Mouse (Mus musculus): Measurements from ENCODE around the gene Kctd13. TPM values are rescaled to one million over a fixed set of nuclear protein-coding genes. Genes with fewer than 3 reads are reported as not detected.
A peak's percentile ranks its signal among the peaks of the same experiment; 100 is the strongest.

The Kctd13 gene
- polyA plus RNA-seq, 1 experiment = not detected

DNA sequence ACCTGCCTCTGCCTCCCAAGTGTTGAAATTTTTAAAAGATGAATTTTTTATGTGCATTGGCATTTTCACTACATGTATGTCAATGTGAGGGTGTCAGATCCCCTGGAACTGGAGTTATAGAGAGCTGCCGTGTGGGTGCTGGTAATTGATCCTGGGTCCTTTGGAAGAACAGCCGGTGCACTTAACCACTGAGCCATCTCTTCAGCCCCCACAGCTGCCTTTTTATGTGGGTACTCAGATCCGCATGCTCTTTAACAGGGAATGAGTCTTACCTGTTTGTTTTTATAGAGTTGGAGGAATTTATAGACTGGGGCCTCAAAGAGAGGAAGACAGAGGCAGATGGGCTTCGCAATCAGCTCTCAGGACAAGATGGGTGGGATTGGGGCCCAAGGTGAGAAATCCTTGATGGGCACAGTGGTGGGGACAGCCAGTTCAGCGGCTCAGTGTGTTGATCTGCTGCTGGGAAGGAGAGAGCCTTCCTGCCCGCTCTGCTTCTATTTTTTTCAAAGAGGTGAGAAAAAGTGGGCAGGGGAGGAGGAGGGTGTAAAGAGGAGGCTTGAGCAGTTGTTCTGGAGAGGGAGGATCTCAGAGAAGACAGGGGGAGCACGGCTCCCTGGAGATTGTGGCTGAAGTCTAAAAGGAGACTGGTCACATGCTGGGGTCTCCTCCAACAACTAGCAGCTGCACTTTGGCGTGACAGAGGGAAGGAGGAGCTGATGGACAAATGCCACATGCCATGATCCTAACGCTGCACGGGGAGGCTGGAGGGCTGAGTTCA, 56.2 kb downstream of the Kctd13 start:
- Histone ChIP-seq H3K4me3 (ENCODE audit: insufficient read depth, low read depth, low read length) (no peak overlapping the region), H3K4me1 (ENCODE audit: control insufficient read depth, insufficient read depth, low read length) (peaks cover 4% of the 10 kb centered on the region), H3K27ac (ENCODE audit: insufficient read depth, low read depth, low read length) (no peak overlapping the region)
- WGBS = 55% methylated on average over 10 of the region's 10 CpGs
- TF ChIP-seq CTCF (IDR thresholded peaks at IDR 0.05; ENCODE audit: insufficient read depth, low read depth, low read length) (no peak), POLR2A (IDR thresholded peaks at IDR 0.05; ENCODE audit: insufficient read depth, low read depth, low read length) (no peak)

GRCm38 (mm10) chr7:126986319-126986718, 57.6 kb downstream of the Kctd13 start:
- no peak for TF ChIP-seq POLR2A (IDR thresholded peaks at IDR 0.05; ENCODE audit: insufficient read depth, low read depth, low read length)
- TF ChIP-seq CTCF (IDR thresholded peaks at IDR 0.05; ENCODE audit: insufficient read depth, low read depth, low read length) = peak; percentile 35; the same call in 1 of the 2 replicates
- H3K4me3 ChIP-seq (ENCODE audit: insufficient read depth, low read depth, low read length) = no peak overlapping the region
- peaks cover 4% of the 10 kb centered on the region for H3K4me1 ChIP-seq (ENCODE audit: control insufficient read depth, insufficient read depth, low read length)
- H3K27ac ChIP-seq (ENCODE audit: insufficient read depth, low read depth, low read length) = no peak overlapping the region
- WGBS = 45% methylated on average over 9 of the region's 9 CpGs

DNA sequence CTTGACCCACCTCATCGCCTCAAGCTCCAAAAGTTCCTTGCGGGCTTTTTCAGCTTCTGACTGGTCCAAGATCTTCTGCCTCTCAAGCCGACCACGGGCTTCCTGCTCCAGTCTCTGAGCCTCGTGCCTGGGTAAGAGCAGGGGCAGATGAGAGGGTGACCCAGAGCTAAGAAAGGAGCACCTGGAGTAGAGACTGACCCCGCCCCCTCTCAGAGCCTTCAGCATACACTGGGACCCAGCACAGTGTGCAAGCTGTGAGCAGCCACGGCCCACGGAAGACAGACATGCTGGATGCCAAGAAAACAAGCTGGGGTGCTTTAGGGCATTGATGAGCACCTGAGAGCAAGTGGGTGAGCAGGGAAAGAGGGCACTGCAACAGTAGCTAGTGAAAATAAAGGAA, 60.1 kb downstream of the Kctd13 start:
- H3K27ac ChIP-seq (ENCODE audit: insufficient read depth, low read depth, low read length) = no peak overlapping the region
- no peak for TF ChIP-seq POLR2A (IDR thresholded peaks at IDR 0.05; ENCODE audit: insufficient read depth, low read depth, low read length)
- no peak for TF ChIP-seq CTCF (IDR thresholded peaks at IDR 0.05; ENCODE audit: insufficient read depth, low read depth, low read length)
- 75% methylated on average over 8 of the region's 8 CpGs for WGBS
- H3K4me1 ChIP-seq (ENCODE audit: control insufficient read depth, insufficient read depth, low read length) = peaks cover 4% of the 10 kb centered on the region
- H3K4me3 ChIP-seq (ENCODE audit: insufficient read depth, low read depth, low read length) = no peak overlapping the region

Other genes starting within 250 kb of the Kctd13 start
- gene Bola2, start 233.5 kb upstream of the Kctd13 start, polyA plus RNA-seq (2012; ENCODE audit: insufficient read depth, insufficient read length, low replicate concordance, missing spikeins) = not detected in 2 replicates
- not detected in 2 replicates for gene Slx1b, start 233.1 kb upstream of the Kctd13 start, polyA plus RNA-seq (2012; ENCODE audit: insufficient read depth, insufficient read length, low replicate concordance, missing spikeins)
- 309 and 598 TPM in 2 replicates for gene Coro1a, start 221.1 kb upstream of the Kctd13 start, polyA plus RNA-seq (2012; ENCODE audit: insufficient read depth, insufficient read length, low replicate concordance, missing spikeins)
- gene Mapk3, start 169.3 kb upstream of the Kctd13 start, polyA plus RNA-seq (2012; ENCODE audit: insufficient read depth, insufficient read length, low replicate concordance, missing spikeins) = 208 and 343 TPM in 2 replicates
- not detected in 2 replicates for gene Gdpd3, start 162.5 kb upstream of the Kctd13 start, polyA plus RNA-seq (2012; ENCODE audit: insufficient read depth, insufficient read length, low replicate concordance, missing spikeins)
- gene Ypel3, start 151.9 kb upstream of the Kctd13 start, polyA plus RNA-seq (2012; ENCODE audit: insufficient read depth, insufficient read length, low replicate concordance, missing spikeins) = not detected in 2 replicates
- not detected in 2 replicates for gene Tbx6, start 147.4 kb upstream of the Kctd13 start, polyA plus RNA-seq (2012; ENCODE audit: insufficient read depth, insufficient read length, low replicate concordance, missing spikeins)
- not detected in 2 replicates for gene Ppp4c, start 136.4 kb upstream of the Kctd13 start, polyA plus RNA-seq (2012; ENCODE audit: insufficient read depth, insufficient read length, low replicate concordance, missing spikeins)
- not detected in 2 replicates for gene Fam57b, start 131.2 kb upstream of the Kctd13 start, polyA plus RNA-seq (2012; ENCODE audit: insufficient read depth, insufficient read length, low replicate concordance, missing spikeins)
- gene 4930451I11Rik, start 97.2 kb upstream of the Kctd13 start, polyA plus RNA-seq (2012; ENCODE audit: insufficient read depth, insufficient read length, low replicate concordance, missing spikeins) = not detected in 2 replicates
- not detected in 2 replicates for gene Doc2a, start 81.5 kb upstream of the Kctd13 start, polyA plus RNA-seq (2012; ENCODE audit: insufficient read depth, insufficient read length, low replicate concordance, missing spikeins)
- gene Hirip3, start 66.9 kb upstream of the Kctd13 start, polyA plus RNA-seq (2012; ENCODE audit: insufficient read depth, insufficient read length, low replicate concordance, missing spikeins) = not detected in 2 replicates
- not detected in 2 replicates for gene Ino80e, start 66.5 kb upstream of the Kctd13 start, polyA plus RNA-seq (2012; ENCODE audit: insufficient read depth, insufficient read length, low replicate concordance, missing spikeins)
- not detected in 2 replicates for gene Taok2, start 44.2 kb upstream of the Kctd13 start, polyA plus RNA-seq (2012; ENCODE audit: insufficient read depth, insufficient read length, low replicate concordance, missing spikeins)
- not detected in 2 replicates for gene Tmem219, start 6.0 kb upstream of the Kctd13 start, polyA plus RNA-seq (2012; ENCODE audit: insufficient read depth, insufficient read length, low replicate concordance, missing spikeins)
- gene Asphd1, start 20.7 kb downstream of the Kctd13 start, polyA plus RNA-seq (2012; ENCODE audit: insufficient read depth, insufficient read length, low replicate concordance, missing spikeins) = not detected in 2 replicates
- not detected in 2 replicates for gene Sez6l2, start 21.7 kb downstream of the Kctd13 start, polyA plus RNA-seq (2012; ENCODE audit: insufficient read depth, insufficient read length, low replicate concordance, missing spikeins)
- gene Cdipt, start 47.0 kb downstream of the Kctd13 start, polyA plus RNA-seq (2012; ENCODE audit: insufficient read depth, insufficient read length, low replicate concordance, missing spikeins) = 241 TPM in 1 of 2 replicates, not detected in the other
- not detected in 2 replicates for gene Cdiptos, start 47.2 kb downstream of the Kctd13 start, polyA plus RNA-seq (2012; ENCODE audit: insufficient read depth, insufficient read length, low replicate concordance, missing spikeins)
- not detected in 2 replicates for gene Mvp, start 85.7 kb downstream of the Kctd13 start, polyA plus RNA-seq (2012; ENCODE audit: insufficient read depth, insufficient read length, low replicate concordance, missing spikeins)
- gene Pagr1b, start 87.6 kb downstream of the Kctd13 start, polyA plus RNA-seq (2012; ENCODE audit: insufficient read depth, insufficient read length, low replicate concordance, missing spikeins) = not detected in 2 replicates
- gene Pagr1a, start 88.5 kb downstream of the Kctd13 start, polyA plus RNA-seq (2012; ENCODE audit: insufficient read depth, insufficient read length, low replicate concordance, missing spikeins) = not detected in 2 replicates
- gene Gm42742, start 92.2 kb downstream of the Kctd13 start, polyA plus RNA-seq (2012; ENCODE audit: insufficient read depth, insufficient read length, low replicate concordance, missing spikeins) = not detected in 2 replicates
- not detected in 2 replicates for gene Prrt2, start 92.3 kb downstream of the Kctd13 start, polyA plus RNA-seq (2012; ENCODE audit: insufficient read depth, insufficient read length, low replicate concordance, missing spikeins)
- 437 and 572 TPM in 2 replicates for gene Maz, start 98.2 kb downstream of the Kctd13 start, polyA plus RNA-seq (2012; ENCODE audit: insufficient read depth, insufficient read length, low replicate concordance, missing spikeins)
- not detected in 2 replicates for gene Kif22, start 113.6 kb downstream of the Kctd13 start, polyA plus RNA-seq (2012; ENCODE audit: insufficient read depth, insufficient read length, low replicate concordance, missing spikeins)
- gene Zg16, start 158.4 kb downstream of the Kctd13 start, polyA plus RNA-seq (2012; ENCODE audit: insufficient read depth, insufficient read length, low replicate concordance, missing spikeins) = not detected in 2 replicates
- gene AI467606, start 162.5 kb downstream of the Kctd13 start, polyA plus RNA-seq (2012; ENCODE audit: insufficient read depth, insufficient read length, low replicate concordance, missing spikeins) = not detected in 2 replicates
- not detected in 2 replicates for gene Qprt, start 193.3 kb downstream of the Kctd13 start, polyA plus RNA-seq (2012; ENCODE audit: insufficient read depth, insufficient read length, low replicate concordance, missing spikeins)
- not detected in 2 replicates for gene Spn, start 208.9 kb downstream of the Kctd13 start, polyA plus RNA-seq (2012; ENCODE audit: insufficient read depth, insufficient read length, low replicate concordance, missing spikeins)